Mouse (Mus musculus) liver, adult 2 months (tissue): Measurements from ENCODE around the gene Fbxw10. TPM values are rescaled to one million over a fixed set of nuclear protein-coding genes. Genes with fewer than 3 reads are reported as not detected.

Experiments
- DNase-seq: peaks from one replicate; pipeline ENCODE4 v3.0.0-alpha.2; 2011; ENCODE audit warnings: low read depth, low spot score; ENCODE audit errors: extremely low read depth
- H3K27ac ChIP-seq: fragments of 200-500 bp; replicated peaks from 2 replicates; pipeline ENCODE4 v1.5.1; 2012; ENCODE audit warnings: low read depth, mild to moderate bottlenecking, control low read depth, inconsistent platforms, low read length; ENCODE audit not compliant: insufficient read depth
- H3K27me3 ChIP-seq: fragments of 200-500 bp; 2 replicates; pipeline ENCODE4 v1.6.1; 2012; ENCODE audit warnings: mild to moderate bottlenecking, moderate library complexity, low read length, inconsistent platforms; ENCODE audit not compliant: control insufficient read depth, insufficient read depth
- H3K36me3 ChIP-seq: fragments of 200-500 bp; 2 replicates; pipeline ENCODE4 v1.6.1; 2012; ENCODE audit warnings: low read length, inconsistent platforms; ENCODE audit not compliant: control insufficient read depth, insufficient read depth
- H3K4me1 ChIP-seq: fragments of 200-500 bp; 2 replicates; pipeline ENCODE4 v1.6.1; 2011; ENCODE audit warnings: low read length; ENCODE audit not compliant: control insufficient read depth, insufficient read depth
- H3K4me3 ChIP-seq: fragments of 200-500 bp; 2 replicates; pipeline ENCODE4 v1.5.1; 2011; ENCODE audit warnings: low read depth, mild to moderate bottlenecking, control low read depth, low read length, moderate library complexity; ENCODE audit not compliant: insufficient read depth
- H3K79me2 ChIP-seq: fragments of 200-500 bp; 2 replicates; pipeline ENCODE4 v1.6.1; 2012; ENCODE audit warnings: inconsistent platforms, mild to moderate bottlenecking, low read length, moderate library complexity; ENCODE audit not compliant: control insufficient read depth, insufficient read depth
- H3K9ac ChIP-seq: fragments of 200-500 bp; 2 replicates; pipeline ENCODE4 v1.6.1; 2012; ENCODE audit warnings: low read depth, mild to moderate bottlenecking, control low read depth, inconsistent platforms, low read length
- CTCF ChIP-seq: fragments of 200-500 bp; IDR thresholded peaks from 2 replicates; pipeline ENCODE4 v1.5.1; 2011; ENCODE audit warnings: low read depth, low read length, control low read depth
- POLR2A ChIP-seq: fragments of 200-500 bp; IDR thresholded peaks from 2 replicates; pipeline ENCODE4 v1.6.1; 2011; ENCODE audit warnings: low read length, control low read depth; ENCODE audit not compliant: insufficient read depth; ENCODE audit errors: extremely low read depth
- WGBS: fragments of 180-500 bp; shearing (Covaris S2); methylation state at CpG from one replicate; pipeline ENCODE4 v1.1.7; 2018; 5-methylcytosine and 5-hydroxymethylcytosine counted together
- polyA plus RNA-seq: library from polyadenylated mRNA; depleted of rRNA; stranded (reverse); fragments of >200 nt; gene quantifications from 2 replicates; pipeline ENCODE4 v1.2.3, GENCODE M21; 2012; rRNA removed
- total RNA-seq: library from RNA; depleted of rRNA; stranded (reverse); fragments of >200 nt; gene quantifications from 2 replicates; pipeline ENCODE4 v1.2.3, GENCODE M21; 2014; rRNA removed

The Fbxw10 gene
- total and polyA plus RNA-seq, 2 experiments, result not detected

GRCm38 (mm10) chr11:62921052-62921977 is 74.4 kb downstream of the Fbxw10 start:
- TF ChIP-seq CTCF (peak; percentile 95), POLR2A (no peak)
- Histone ChIP-seq H3K4me1 (peaks cover 3% of the 10 kb centered on the region), H3K27me3 (0 out of 2 replicates have a peak, but pooled peaks cover 8% of the 10 kb centered on the region), H3K9ac (no peak overlapping the region), H3K4me3 (no peak overlapping the region), H3K79me2 (no peaks in the 10 kb centered on the region), H3K27ac (no peak overlapping the region), H3K36me3 (no peaks in the 10 kb centered on the region)
- 33% methylated on average over 25 of the region's 25 CpGs for WGBS
- DNase-seq, result peak; percentile 53

DNA sequence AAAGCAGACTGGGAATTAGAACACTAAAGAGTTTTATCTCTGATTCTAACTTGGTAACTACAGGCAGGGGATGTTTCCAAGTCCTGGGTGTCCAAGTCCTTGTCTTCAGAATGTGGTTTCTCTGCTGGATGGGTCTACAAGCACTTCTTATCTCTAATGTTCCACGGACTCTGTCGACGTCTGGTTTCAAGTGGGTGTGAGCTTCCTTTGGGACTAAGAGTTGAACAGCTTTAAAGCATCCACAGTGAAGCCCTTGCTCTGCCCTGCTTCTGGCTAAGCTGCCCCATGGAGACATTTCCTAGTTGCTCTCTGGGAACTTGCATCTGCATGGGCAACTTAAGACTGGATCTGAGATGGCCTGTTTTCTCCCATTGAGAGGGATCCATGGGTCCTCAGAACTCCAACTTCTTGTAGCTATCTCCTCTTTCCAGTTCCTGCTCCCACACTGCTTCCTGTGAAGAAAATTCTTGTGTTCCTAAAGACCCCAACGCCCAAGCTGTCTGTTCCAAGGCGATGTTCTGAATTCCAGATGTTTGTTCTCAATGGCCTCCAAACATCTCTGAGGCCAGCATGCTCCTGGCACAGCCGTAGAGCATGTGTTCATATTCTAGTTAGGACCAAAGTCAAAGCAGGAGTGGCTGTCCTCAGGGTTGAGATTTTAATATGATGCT is 77.4 kb downstream of the Fbxw10 start:
- TF ChIP-seq POLR2A (no peak), CTCF (no peak)
- DNase-seq, result no peak
- Histone ChIP-seq H3K36me3 (no peaks in the 10 kb centered on the region), H3K4me3 (no peak overlapping the region), H3K4me1 (no peaks in the 10 kb centered on the region), H3K27me3 (peaks cover 4% of the 10 kb centered on the region; the same call in 1 of the 2 replicates), H3K9ac (no peak overlapping the region), H3K27ac (no peak overlapping the region), H3K79me2 (no peaks in the 10 kb centered on the region)
- 78% methylated on average over 6 of the region's 6 CpGs for WGBS

Other genes starting within 250 kb of the Fbxw10 start
- 0.40 and 0.55 TPM in 2 replicates for gene Lrrc75a, start 198.5 kb upstream of the Fbxw10 start, total RNA-seq
- gene Lrrc75a, start 198.5 kb upstream of the Fbxw10 start, polyA plus RNA-seq, result 0.66 and 1.1 TPM in 2 replicates
- gene Mmgt2, start 198.4 kb upstream of the Fbxw10 start, total RNA-seq, result 2.6 and 5.0 TPM in 2 replicates
- gene Mmgt2, start 198.4 kb upstream of the Fbxw10 start, polyA plus RNA-seq, result 2.2 and 3.6 TPM in 2 replicates
- 0.54 and 0.55 TPM in 2 replicates for gene Zfp287, start 115.2 kb upstream of the Fbxw10 start, total RNA-seq
- gene Zfp287, start 115.2 kb upstream of the Fbxw10 start, polyA plus RNA-seq, result 0.09 and 0.26 TPM in 2 replicates
- gene Gm10428, start 94.0 kb upstream of the Fbxw10 start, total RNA-seq, result not detected in 2 replicates
- not detected in 2 replicates for gene Gm10428, start 94.0 kb upstream of the Fbxw10 start, polyA plus RNA-seq
- 0.07 and 0.18 TPM in 2 replicates for gene Zfp286, start 57.6 kb upstream of the Fbxw10 start, total RNA-seq
- gene Zfp286, start 57.6 kb upstream of the Fbxw10 start, polyA plus RNA-seq, result not detected in 2 replicates
- 0.18 and 0.27 TPM in 2 replicates for gene Trim16, start 26.8 kb upstream of the Fbxw10 start, total RNA-seq
- gene Trim16, start 26.8 kb upstream of the Fbxw10 start, polyA plus RNA-seq, result 0.10 and 0.18 TPM in 2 replicates
- gene Tvp23b, start 32.4 kb downstream of the Fbxw10 start, total RNA-seq, result 23.8 and 31.0 TPM in 2 replicates
- 10.1 and 12.1 TPM in 2 replicates for gene Tvp23b, start 32.4 kb downstream of the Fbxw10 start, polyA plus RNA-seq
- not detected in 2 replicates for gene Cdrt4, start 104.1 kb downstream of the Fbxw10 start, total RNA-seq
- not detected in 2 replicates for gene Cdrt4, start 104.1 kb downstream of the Fbxw10 start, polyA plus RNA-seq
- gene Tekt3, start 214.6 kb downstream of the Fbxw10 start, total RNA-seq, result not detected in 2 replicates
- not detected in 2 replicates for gene Tekt3, start 214.6 kb downstream of the Fbxw10 start, polyA plus RNA-seq